Mouse (Mus musculus): Measurements from ENCODE around the gene Ubr3. TPM values are rescaled to one million over a fixed set of nuclear protein-coding genes. Genes with fewer than 3 reads are reported as not detected.

Gene Ubr3
- total and polyA plus RNA-seq, 3 experiments = 16.0 to 35.8 (median 17.9) TPM

DNA sequence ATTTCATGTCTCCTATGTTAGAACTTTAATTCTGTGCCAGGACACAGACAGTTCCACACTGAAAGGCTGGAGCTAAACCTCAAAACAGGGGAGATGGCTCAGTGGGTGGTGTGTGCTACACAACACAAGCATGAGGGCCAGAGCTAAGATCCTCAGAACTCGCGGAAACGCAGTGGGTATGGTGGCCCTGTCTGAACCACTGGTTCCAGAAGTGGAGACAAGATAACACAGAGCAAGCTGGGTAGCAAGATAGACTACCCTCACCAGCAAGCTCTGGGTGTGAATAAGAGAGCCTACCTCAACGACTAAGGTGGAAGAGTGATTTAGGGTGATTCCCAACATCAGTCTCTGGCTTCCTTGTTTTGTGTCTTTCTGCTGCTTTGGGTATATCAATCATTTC lies 42.2 kb downstream of the Ubr3 start:
- DNase-seq (ENCODE audit: extremely low read depth) = no peak
- H3K9ac ChIP-seq (ENCODE audit: insufficient read depth, low read depth) = no peak overlapping the region
- H3K36me3 ChIP-seq (replicated peaks in 1 of 2; ENCODE audit: control insufficient read depth in 1 of 2, insufficient read depth in 1 of 2, low read length in 1 of 2) = peaks cover 13 to 37% of the 10 kb centered on the region in 2 experiments
- H3K4me1 ChIP-seq (ENCODE audit: control insufficient read depth in 1 of 2, insufficient read depth in 2 of 2) = peaks cover 0 to 5% of the 10 kb centered on the region in 2 experiments; a peak in 1 of 4 replicates
- in situ Hi-C loops (cut with MboI; ENCODE audit: low pct_ligation_motif_present, low pct_unique_long_range_greater_than_20kb, low sequenced_read_pairs) (no loop called here), dilution Hi-C loops (cut with MboI; ENCODE audit: extremely low pct_ligation_motif_present, extremely low pct_unique_long_range_greater_than_20kb, low sequenced_read_pairs) (no loop called here)
- H3K4me2 ChIP-seq (ENCODE audit: insufficient read depth, low read depth, poor library complexity, severe bottlenecking) = no peak overlapping the region
- no peak for TF ChIP-seq UBTF (IDR thresholded peaks at IDR 0.05; ENCODE audit: low read depth, low read length)
- no peak for TF ChIP-seq SMC3 (IDR thresholded peaks at IDR 0.05; ENCODE audit: low read depth, low read length)
- no peak for TF ChIP-seq USF2 (conservative IDR thresholded peaks at IDR 0.05; ENCODE audit: low read depth, low read length)
- TF ChIP-seq ZMIZ1 (IDR thresholded peaks at IDR 0.05; ENCODE audit: low read depth, low read length) = no peak
- TF ChIP-seq RAD21 (IDR thresholded peaks at IDR 0.05; ENCODE audit: low read depth, low read length) = no peak
- no peak for TF ChIP-seq MAFK (IDR thresholded peaks at IDR 0.05; ENCODE audit: insufficient replicate concordance, low read length)
- no peak for TF ChIP-seq NELFE (IDR thresholded peaks at IDR 0.05; ENCODE audit: low read depth, low read length)
- TF ChIP-seq POLR2AphosphoS2 (IDR thresholded peaks at IDR 0.05; ENCODE audit: low read depth, low read length) = no peak
- TF ChIP-seq SIN3A (IDR thresholded peaks at IDR 0.05; ENCODE audit: low read length) = no peak
- TF ChIP-seq KAT2A (IDR thresholded peaks at IDR 0.05; ENCODE audit: insufficient replicate concordance, low read length) = no peak
- no peaks in the 10 kb centered on the region for H3K79me2 ChIP-seq (replicated peaks; ENCODE audit: control insufficient read depth, extremely low read depth, insufficient read depth, poor library complexity, severe bottlenecking)
- no peaks in the 10 kb centered on the region for H3K27me3 ChIP-seq (replicated peaks)
- no peaks in the 10 kb centered on the region for H3K9me3 ChIP-seq (replicated peaks; ENCODE audit: low read length)
- no peak overlapping the region for H3K4me3 ChIP-seq (replicated peaks in 1 of 3; ENCODE audit: low read depth in 2 of 3, low read length in 2 of 3, poor library complexity in 1 of 3)
- H3K27ac ChIP-seq (ENCODE audit: insufficient read depth, low read depth) = no peak overlapping the region

DNA sequence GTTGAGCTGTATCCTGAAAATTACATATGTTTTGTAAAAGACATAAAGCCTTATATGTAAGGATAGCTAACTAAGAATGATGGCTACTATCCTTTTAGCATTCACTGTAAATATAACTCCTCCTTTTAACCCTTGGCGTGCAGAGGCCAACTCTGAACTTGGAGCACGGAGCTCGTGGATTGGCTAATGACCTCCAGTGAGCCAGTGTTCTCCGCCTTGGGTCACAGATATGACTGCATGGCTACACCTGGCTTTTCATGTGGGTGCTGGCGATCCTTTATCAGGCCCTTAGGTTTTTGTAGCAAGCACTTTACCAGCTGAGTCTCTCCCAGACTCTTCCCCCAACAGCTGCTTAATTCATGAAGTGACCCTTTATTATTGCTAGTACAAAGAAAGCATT lies 42.6 kb downstream of the Ubr3 start:
- peaks cover 13 to 35% of the 10 kb centered on the region in 2 experiments for H3K36me3 ChIP-seq (replicated peaks in 1 of 2; ENCODE audit: control insufficient read depth in 1 of 2, insufficient read depth in 1 of 2, low read length in 1 of 2)
- no peak overlapping the region for H3K4me2 ChIP-seq (ENCODE audit: insufficient read depth, low read depth, poor library complexity, severe bottlenecking)
- in situ Hi-C loops (cut with MboI; ENCODE audit: low pct_ligation_motif_present, low pct_unique_long_range_greater_than_20kb, low sequenced_read_pairs) = no loop called here

DNA sequence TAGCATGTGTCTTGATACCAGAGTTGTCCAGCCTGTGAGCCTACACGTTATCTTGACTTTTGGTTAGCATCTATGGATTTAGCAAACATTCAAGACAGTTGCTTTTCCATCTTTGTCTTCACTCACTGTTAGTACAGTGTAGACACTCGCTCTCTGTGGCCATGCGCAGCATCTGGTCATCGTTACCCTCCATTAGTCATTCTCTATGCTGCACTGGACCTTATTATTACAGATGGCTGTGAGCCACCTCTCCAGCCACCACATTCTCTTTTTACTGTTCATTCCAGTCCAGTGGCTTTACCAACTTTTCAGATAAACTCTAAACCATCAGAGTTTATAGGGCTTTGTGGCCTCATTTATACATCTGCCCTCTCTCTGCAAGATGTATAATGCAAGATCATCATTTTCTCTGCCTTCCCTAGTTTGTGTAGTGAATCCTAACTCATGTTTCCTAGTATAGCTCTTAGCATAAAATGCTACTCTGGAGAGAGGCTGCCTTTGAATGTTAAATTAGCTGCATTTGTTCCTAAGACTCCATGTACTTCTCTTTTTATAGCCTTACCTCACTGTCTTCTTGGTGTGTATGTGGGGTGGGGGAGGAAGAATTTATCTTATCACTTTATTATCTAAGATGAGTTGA lies 44.5 kb downstream of the Ubr3 start:
- in situ Hi-C loops (cut with MboI; ENCODE audit: low pct_ligation_motif_present, low pct_unique_long_range_greater_than_20kb, low sequenced_read_pairs) = no loop called here
- peaks cover 0 to 5% of the 10 kb centered on the region in 2 experiments; a peak in 1 of 4 replicates for H3K4me1 ChIP-seq (ENCODE audit: control insufficient read depth in 1 of 2, insufficient read depth in 2 of 2)

More for the DNA sequence above, 42.6 kb downstream of the Ubr3 start:
- H3K79me2 ChIP-seq (replicated peaks; ENCODE audit: control insufficient read depth, extremely low read depth, insufficient read depth, poor library complexity, severe bottlenecking) = no peaks in the 10 kb centered on the region
- no peak for DNase-seq (ENCODE audit: extremely low read depth)
- no peaks in the 10 kb centered on the region for H3K27me3 ChIP-seq (replicated peaks)
- H3K4me3 ChIP-seq (replicated peaks in 1 of 3; ENCODE audit: low read depth in 2 of 3, low read length in 2 of 3, poor library complexity in 1 of 3) = no peak overlapping the region
- H3K9me3 ChIP-seq (replicated peaks; ENCODE audit: low read length) = no peaks in the 10 kb centered on the region
- peaks cover 0 to 5% of the 10 kb centered on the region in 2 experiments; a peak in 1 of 4 replicates for H3K4me1 ChIP-seq (ENCODE audit: control insufficient read depth in 1 of 2, insufficient read depth in 2 of 2)
- no peak overlapping the region for H3K9ac ChIP-seq (ENCODE audit: insufficient read depth, low read depth)
- TF ChIP-seq ZC3H11A (IDR thresholded peaks at IDR 0.05; ENCODE audit: low read depth, low read length) = no peak
- no peak for TF ChIP-seq SIN3A (IDR thresholded peaks at IDR 0.05; ENCODE audit: low read length)
- TF ChIP-seq MEF2A (IDR thresholded peaks at IDR 0.05; ENCODE audit: borderline replicate concordance, low read depth, low read length) = no peak
- TF ChIP-seq EP300 (IDR thresholded peaks at IDR 0.05; ENCODE audit: low read length) = no peak
- no peak for TF ChIP-seq MAX (IDR thresholded peaks at IDR 0.05; ENCODE audit: low read length)
- no peak for TF ChIP-seq NELFE (IDR thresholded peaks at IDR 0.05; ENCODE audit: low read depth, low read length)
- no peak overlapping the region for H3K27ac ChIP-seq (ENCODE audit: insufficient read depth, low read depth)
- dilution Hi-C loops (cut with MboI; ENCODE audit: extremely low pct_ligation_motif_present, extremely low pct_unique_long_range_greater_than_20kb, low sequenced_read_pairs) = no loop called here

More for the DNA sequence above, 44.5 kb downstream of the Ubr3 start:
- Histone ChIP-seq H3K4me2 (ENCODE audit: insufficient read depth, low read depth, poor library complexity, severe bottlenecking) (no peak overlapping the region), H3K27ac (ENCODE audit: insufficient read depth, low read depth) (no peak overlapping the region), H3K79me2 (replicated peaks; ENCODE audit: control insufficient read depth, extremely low read depth, insufficient read depth, poor library complexity, severe bottlenecking) (no peaks in the 10 kb centered on the region), H3K36me3 (replicated peaks in 1 of 2; ENCODE audit: control insufficient read depth in 1 of 2, insufficient read depth in 1 of 2, low read length in 1 of 2) (peaks cover 9 to 32% of the 10 kb centered on the region in 2 experiments), H3K4me3 (replicated peaks in 1 of 3; ENCODE audit: low read depth in 2 of 3, low read length in 2 of 3, poor library complexity in 1 of 3) (no peak overlapping the region), H3K9ac (ENCODE audit: insufficient read depth, low read depth) (no peak overlapping the region), H3K9me3 (replicated peaks; ENCODE audit: low read length) (no peaks in the 10 kb centered on the region), H3K27me3 (replicated peaks) (no peaks in the 10 kb centered on the region)
- dilution Hi-C loops (cut with MboI; ENCODE audit: extremely low pct_ligation_motif_present, extremely low pct_unique_long_range_greater_than_20kb, low sequenced_read_pairs) = no loop called here
- no peak for DNase-seq (ENCODE audit: extremely low read depth)
- TF ChIP-seq MAFK (IDR thresholded peaks at IDR 0.05; ENCODE audit: insufficient replicate concordance, low read length) (peak; percentile 72), TBP (conservative IDR thresholded peaks at IDR 0.05; ENCODE audit: low read depth, low read length) (no peak)
